Mouse (Mus musculus): ENCODE data around the gene Traf4.

DNA sequence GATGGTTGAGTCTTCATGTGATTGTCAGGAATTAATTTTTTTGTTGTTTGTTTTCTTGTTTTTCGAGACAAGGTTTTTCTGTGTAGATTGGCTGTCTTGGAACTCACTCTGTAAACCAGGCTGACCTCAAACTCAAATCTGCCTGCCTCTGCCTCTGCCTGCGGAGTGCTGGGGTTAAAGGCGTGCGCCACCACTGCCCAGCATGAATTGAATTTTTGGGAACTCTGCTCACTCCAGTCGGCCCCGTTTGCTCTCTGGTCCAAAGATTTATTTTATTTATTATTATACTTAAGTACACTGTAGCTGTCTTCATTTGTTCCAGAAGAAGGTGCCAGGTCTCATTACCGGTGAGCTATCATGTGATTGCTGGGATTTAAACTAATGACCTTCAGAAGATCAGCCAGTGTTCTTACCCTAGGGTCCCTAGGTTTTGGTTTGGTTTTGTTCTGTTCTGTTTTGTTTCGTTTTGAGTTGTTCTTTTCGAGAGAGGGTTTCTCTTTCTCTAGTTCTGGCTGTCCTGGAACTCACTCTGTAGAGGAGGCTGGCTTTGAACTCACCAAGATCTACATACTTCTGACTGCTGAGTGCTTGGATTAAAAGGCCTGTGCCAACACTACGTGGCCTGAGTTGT is 18.6 kb upstream of the Traf4 start:
- TF ChIP-seq CTCF (IDR thresholded peaks at IDR 0.05; ENCODE audit: insufficient read depth, low read depth, low read length) = no peak
- no peak for TF ChIP-seq POLR2A (IDR thresholded peaks at IDR 0.05; ENCODE audit: insufficient read depth, low read depth, low read length)
